Mouse (Mus musculus) bone marrow, adult 2 months (tissue): ENCODE data around the gene Kbtbd4.

Experiments used
- CTCF ChIP-seq: fragments of 200-500 bp; IDR thresholded peaks from 2 replicates; pipeline ENCODE4 v1.5.1; 2011; ENCODE audit warnings: low read length, control low read depth; ENCODE audit not compliant: control insufficient read depth, insufficient read depth
- POLR2A ChIP-seq: fragments of 200-500 bp; IDR thresholded peaks from 2 replicates; pipeline ENCODE4 v1.6.1; 2011; ENCODE audit warnings: low read depth, mild to moderate bottlenecking, control low read depth, low read length, borderline replicate concordance; ENCODE audit not compliant: control insufficient read depth

DNA sequence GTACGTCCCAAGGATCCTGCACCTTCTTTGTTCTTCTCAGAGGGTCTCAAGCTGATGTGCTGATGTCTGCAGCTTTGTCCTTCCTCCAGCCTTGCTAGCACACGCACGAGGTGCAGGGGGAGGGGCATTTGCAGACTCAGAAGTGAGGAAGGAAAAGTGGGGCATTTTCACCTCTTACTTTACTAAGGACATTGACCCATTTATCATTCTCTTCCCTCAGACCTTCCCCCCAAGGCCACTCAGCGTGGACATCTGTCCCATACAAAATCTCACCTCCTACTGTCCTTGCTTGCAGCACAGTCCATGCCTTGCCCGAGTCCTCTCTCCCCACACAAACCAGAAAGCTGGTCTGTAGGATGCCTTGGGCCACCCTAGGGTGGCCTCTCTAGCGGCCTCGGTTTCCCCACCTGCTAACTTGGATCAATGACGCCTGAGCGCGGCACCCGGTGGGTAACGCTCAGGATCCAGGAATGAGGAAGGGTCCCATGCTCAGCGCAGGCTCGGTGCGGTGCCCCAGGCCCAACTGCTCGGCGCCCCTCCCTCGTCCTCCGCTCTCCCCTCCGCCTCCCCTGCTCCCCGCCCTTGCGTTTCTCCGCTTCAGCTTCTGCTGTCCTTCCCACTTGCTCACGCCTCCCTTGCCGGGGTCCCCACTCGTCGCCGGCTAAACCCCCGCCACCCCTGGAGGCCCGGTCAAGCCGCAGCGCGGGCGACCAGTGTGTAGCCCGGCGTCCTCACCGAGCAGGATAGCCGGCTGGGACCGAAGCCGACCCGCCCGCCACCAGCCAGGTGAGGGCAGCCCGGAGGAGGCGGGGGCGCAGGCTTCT is 19.1 kb upstream of the Kbtbd4 start, which contains the start of gene C1qtnf4:
- no peak for TF ChIP-seq CTCF
- TF ChIP-seq POLR2A, result no peak
